Mouse (Mus musculus) brain, adult 2 months (tissue): ENCODE measurements at regions not wholly inside any gene's neighbourhood (a gene's known extent, or its start where the extent isn't known, plus 50 kb on each side); places are given as distances from the start of the nearest gene placed in this dataset.

ENCODE experiments used
- DNase-seq: peaks from one replicate; pipeline ENCODE4 v3.0.0; 2011; ENCODE audit warnings: low read depth, low spot score

DNA sequence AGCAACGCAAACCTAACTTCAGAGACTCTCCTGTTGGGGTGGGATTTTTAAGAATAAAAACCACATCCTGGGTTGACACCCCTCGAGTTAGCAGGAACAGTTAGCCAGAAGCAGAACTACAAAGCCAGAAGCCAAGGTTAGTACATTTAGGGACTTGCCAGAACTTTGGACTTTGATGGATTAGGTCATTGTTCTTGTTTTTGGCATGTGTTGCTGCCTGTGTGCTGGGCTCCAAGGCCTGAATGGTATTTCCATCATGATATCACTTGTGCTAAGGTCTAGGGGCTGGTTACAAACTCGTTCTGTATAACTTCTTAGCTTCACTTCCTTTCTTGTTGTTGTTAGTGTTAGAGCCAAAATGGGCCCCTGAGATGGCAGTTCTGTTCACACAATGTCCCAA, 338.8 kb upstream of the 5930422O12Rik start:
- no peak for DNase-seq

DNA sequence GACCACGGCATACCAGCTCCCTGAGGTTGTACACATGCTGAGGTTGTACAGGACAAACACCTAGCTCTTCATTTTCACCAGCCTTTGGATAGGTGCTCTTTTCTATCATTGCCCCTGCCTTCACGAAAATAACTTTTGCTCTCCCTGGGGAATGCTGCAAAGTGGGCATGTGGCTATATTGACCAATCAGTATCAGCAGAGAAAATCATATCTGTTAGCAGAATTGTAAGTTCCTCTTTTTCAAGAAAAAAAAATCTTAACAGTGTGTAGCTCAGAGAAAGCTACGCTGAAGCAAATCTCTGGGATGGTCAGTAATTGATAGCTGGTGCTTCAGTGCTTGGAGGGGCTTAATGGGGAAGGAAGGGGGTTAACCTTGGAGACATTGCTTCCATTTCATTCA, 319.6 kb upstream of the 5930422O12Rik start:
- DNase-seq = no peak

DNA sequence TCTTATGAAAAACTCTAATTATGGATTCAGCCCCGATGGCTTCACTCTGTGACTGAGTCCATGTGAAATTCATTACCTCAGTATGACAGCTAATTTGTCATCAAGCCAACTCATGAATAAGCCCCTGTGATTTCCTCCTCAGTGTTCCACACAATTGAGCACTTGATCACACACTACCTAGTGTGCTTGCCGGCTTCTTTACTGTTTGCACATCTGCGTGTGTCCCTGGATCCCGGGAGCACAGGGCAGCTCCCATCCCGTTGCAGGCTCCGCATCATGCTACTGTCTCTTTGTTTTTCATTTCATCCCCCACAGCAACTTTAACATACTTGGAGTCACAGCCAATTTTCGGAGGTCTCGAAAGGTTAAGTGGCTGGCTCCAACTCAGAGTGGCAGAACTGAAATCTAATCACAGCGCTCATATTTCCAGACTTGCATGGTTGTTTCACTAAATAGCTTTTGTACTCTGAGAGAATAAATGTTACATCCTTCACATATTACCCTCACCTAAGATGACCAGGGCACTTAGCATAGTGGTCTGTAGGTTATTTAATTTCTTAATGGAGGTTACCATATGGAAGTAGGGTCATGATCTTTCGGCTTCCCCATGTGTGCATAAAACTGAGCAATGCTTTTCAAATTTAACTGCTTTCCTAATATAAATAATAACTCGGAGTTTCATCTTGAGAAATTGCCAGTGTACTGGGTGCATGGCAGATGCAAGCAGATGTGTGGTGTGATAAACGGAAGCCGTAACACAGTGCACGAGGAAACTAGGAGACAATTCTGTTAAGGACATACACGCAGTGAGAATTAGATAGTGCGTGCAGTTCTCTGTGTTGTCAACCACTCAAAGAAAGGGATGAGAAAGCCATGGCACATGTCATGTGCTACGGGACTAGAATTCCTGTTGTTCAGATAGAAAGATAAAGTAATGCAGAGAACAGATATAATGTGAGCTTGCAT, 313.0 kb upstream of the 5930422O12Rik start:
- peak; percentile 12 for DNase-seq

DNA sequence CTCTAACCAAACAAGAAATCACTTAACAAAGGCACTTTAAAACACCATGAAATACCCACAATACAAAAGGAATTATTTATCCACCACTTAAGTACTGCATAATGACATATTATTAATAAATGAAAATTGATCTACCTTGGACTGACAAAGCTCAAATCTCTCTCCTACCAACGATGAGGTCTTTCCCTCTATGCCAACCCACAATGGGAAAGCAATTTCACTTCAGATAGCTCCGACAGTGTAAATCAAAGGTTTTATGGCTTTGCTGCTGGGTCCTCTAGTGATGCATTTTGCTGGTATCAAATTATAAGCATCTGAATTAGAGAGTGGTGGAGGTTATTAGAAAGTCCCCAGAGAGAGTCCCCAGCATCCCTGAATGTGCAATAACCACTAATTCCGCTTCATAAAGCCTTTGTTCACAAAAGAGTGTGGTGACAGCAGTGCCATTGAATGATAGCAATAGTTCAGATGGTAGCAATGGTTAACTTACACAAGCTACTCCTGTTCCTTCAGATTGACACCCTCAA, 305.4 kb upstream of the 5930422O12Rik start:
- no peak for DNase-seq

DNA sequence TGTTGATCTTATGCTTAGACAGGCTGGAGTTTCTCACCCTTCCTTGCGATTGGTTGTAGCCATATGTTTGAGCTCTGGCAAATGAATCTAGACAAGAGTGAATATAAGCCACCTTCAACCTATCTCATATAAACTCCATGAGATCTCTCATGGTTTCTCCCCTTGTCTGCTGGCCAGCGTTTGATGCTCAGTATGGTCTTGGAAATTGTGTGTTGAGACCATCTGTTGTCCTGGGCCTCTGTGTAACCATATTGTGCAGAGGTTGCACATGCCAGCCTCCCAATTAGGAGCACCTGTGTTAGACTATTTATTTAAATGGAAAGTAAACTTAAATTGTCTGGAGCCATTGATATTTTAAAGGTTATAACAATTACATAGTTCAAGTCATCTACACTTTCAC, 301.5 kb upstream of the 5930422O12Rik start:
- no peak for DNase-seq

DNA sequence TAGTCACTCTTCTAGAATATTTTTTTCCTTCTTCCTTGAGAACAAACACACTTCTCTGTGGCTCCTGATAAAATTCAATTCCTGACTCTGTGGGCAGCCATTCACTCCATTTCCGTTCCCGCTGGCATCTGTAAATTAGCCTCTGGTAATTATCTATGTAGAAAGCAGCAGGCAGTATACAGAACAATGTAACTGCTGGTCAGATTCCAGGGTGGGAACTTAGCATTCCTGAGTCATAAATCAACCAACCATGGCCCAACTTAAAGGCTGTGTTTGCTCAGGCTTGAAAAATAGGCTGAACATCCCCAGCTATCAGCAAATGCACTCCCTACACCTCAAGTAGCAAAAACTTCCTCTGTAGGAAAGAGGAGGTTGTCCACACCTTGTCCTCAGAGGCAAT, 289.6 kb upstream of the 5930422O12Rik start:
- peak; percentile 12 for DNase-seq

DNA sequence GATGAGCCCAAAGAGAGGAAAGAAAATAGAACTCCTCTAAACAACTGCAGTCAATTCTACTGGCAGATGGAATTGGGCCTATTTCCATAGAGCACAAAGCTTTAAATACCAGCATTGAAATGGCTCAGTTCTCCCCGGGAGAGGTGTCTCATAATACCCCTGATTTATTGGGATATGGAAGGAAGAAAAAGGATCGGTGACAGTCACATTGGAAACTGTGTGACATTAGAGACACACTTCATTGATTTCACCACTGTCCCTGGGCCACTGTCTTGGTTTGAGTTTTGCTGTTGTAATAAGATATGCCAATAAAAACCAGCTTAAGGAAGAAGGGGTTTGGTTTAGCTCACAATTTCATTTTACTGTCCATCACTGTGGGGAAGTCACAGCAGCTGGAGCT, 288.7 kb upstream of the 5930422O12Rik start:
- no peak for DNase-seq

DNA sequence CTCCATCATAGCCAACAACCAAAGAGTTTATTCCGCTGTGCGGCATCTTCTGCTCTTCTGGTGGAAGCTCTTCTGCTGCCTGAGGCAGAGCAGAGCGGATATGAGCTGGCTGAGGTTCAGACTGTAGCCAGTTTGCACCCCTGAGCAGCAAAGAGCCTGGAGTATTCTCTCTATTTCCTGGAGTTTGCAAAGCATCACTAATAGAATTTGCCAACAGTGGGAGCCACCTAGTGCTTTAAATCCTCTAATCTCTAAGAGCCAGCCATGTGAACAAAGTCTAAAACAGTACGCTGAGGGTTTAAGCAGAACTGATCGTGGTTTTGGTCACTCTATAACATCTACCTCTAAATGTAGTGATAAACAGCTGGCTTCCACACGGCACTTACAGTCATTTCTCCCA, 250.9 kb upstream of the 5930422O12Rik start:
- peak; percentile 31 for DNase-seq

DNA sequence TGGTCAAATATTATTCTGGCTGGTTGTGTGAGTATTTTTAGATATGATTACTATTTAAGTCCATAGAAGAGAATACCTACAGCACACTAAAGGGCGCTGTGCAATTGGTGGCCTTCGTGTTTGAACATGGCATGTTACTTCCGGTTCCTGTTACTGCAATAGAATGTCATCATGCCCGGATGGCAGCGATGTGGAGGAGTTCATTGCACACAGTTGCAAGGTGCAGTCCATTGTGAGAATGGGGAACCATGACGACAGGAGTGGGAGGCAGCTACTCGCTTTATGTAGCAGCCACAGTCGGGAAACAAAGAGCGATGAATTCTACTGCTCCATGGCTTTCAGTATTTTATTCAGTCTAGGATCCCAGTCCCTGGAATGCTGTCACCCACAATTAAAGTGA, 245.5 kb upstream of the 5930422O12Rik start:
- peak; percentile 5 for DNase-seq
